In the genomic region with DNA sequence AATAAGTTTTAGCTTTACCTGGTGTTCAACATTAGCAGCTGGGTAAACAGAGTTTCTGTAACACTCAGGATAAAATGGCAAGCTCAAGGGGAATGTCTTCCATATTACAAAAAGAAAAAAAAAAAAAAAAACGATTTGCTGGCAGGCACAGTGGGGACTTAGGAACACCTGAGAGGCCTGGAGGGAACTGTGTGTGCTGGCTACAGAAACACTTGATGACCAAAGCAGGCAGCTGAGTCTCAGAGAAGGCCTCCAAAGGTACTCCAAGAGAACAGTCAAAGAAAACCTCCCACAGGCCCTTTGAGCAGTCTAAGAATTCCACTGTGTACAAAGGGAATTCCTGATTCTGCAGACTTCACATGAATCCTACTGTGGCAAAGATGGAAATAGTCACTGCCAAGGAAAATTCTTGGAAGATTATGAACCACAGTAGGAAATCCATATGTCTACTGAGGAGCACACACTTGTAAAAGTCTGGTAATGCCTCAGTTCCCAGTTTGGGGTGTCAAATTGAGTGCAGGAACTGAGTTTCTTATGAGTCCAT, we compare ENCODE assay signal across 28 mouse cellular contexts.
DNase-seq lines count a peak whose midpoint lies in the region; ATAC-seq and TF ChIP-seq lines count a peak whose summit lies in the region.
"Had no signal": no experiment of that assay in that cellular context is flagged by ENCODE, and none has a peak within 500 bp of the region (broad histone marks: within the 10 kb centered on the region; RNA-seq: fewer than 3 reads in every experiment).

No protein-coding gene starts in this region.

- H3K27me3 ChIP-seq in forebrain, embryonic 13.5 days = no peaks in the 10 kb centered on the region
- H3K27me3 ChIP-seq in forebrain, embryonic 12.5 days = no peaks in the 10 kb centered on the region
- no peaks in the 10 kb centered on the region for H3K27me3 ChIP-seq in lung, postnatal 0 days (replicated peaks; ENCODE audit: insufficient read depth, low read length)
- no peaks in the 10 kb centered on the region for H3K27me3 ChIP-seq in forebrain, embryonic 16.5 days (replicated peaks; ENCODE audit: control insufficient read depth, insufficient read depth, low read length)
- H3K27me3 ChIP-seq: midbrain, embryonic 15.5 days; neural tube, embryonic 13.5 days had no signal

- peak; percentile 36; the same call in 1 of the 2 replicates for ATAC-seq in forebrain, embryonic 13.5 days
- ATAC-seq in forebrain, embryonic 12.5 days (ENCODE audit: low FRiP score) = no peak
- 0 out of 2 replicates have a peak, but pooled peaks have one; percentile 32 for ATAC-seq in lung, postnatal 0 days
- ATAC-seq in forebrain, embryonic 16.5 days = peak; percentile 74
- no peak for ATAC-seq in granulocyte monocyte progenitor cell, adult 5-6 weeks (replicated peaks; ENCODE audit: poor library complexity, severe bottlenecking)
- ATAC-seq: hindbrain, postnatal 0 days; intestine, embryonic 16.5 days; liver, postnatal 0 days; midbrain, embryonic 15.5 days had no signal

- no peak overlapping the region for H3K27ac ChIP-seq in forebrain, embryonic 13.5 days
- H3K27ac ChIP-seq in forebrain, embryonic 12.5 days = no peak overlapping the region
- H3K27ac ChIP-seq in lung, postnatal 0 days (ENCODE audit: low read length) = no peak overlapping the region
- H3K27ac ChIP-seq in forebrain, embryonic 16.5 days (ENCODE audit: low read length) = no peak overlapping the region
- H3K27ac ChIP-seq: gastrocnemius, adult 2 months; hindbrain, embryonic 10.5 days; hindbrain, postnatal 0 days; layer of hippocampus, adult 2 months; macrophage; midbrain, embryonic 15.5 days; neural tube, embryonic 13.5 days had no signal

- intact Hi-C loops in left cerebral cortex, postnatal 4 days (cut with DNase I) = no loop called here

- WGBS in forebrain, embryonic 13.5 days = 19% methylated on average over 1 of the region's 1 CpGs
- WGBS in forebrain, embryonic 12.5 days = 70% methylated on average over 1 of the region's 1 CpGs
- 53% methylated on average over 1 of the region's 1 CpGs for WGBS in lung, postnatal 0 days
- WGBS in forebrain, embryonic 16.5 days = 45% methylated on average over 1 of the region's 1 CpGs

- DNase-seq in lung, postnatal 0 days (ENCODE audit: low spot score) = no peak
- DNase-seq in lung, postnatal 4 days = no peak
- DNase-seq in gastrocnemius, adult 8-10 months (ENCODE audit: low spot score in 2 of 2) = no peak
- DNase-seq in left cerebral cortex, postnatal 4 days = no peak
- DNase-seq: adrenal gland, postnatal 25 days; cerebellum, adult 2 months; cerebellum, postnatal 36 days; gastrocnemius, adult 2 months; heart, postnatal 10 days; kidney, adult 9 months; kidney, postnatal 14 days; layer of hippocampus, postnatal 36 days; liver, postnatal 0 days; right cerebral cortex, postnatal 4 days; thymus, postnatal 25 days had no signal

- H3K4me1 ChIP-seq in forebrain, embryonic 13.5 days = peaks cover 5% of the 10 kb centered on the region; the same call in 1 of the 2 replicates
- H3K4me1 ChIP-seq in forebrain, embryonic 12.5 days = peaks cover 3% of the 10 kb centered on the region; the same call in 1 of the 2 replicates
- H3K4me1 ChIP-seq in lung, postnatal 0 days (ENCODE audit: insufficient read depth, low read depth, low read length) = no peaks in the 10 kb centered on the region
- no peaks in the 10 kb centered on the region for H3K4me1 ChIP-seq in forebrain, embryonic 16.5 days (replicated peaks; ENCODE audit: control insufficient read depth, insufficient read depth, low read length)
- H3K4me1 ChIP-seq: midbrain, embryonic 15.5 days had no signal

- TF ChIP-seq CTCF in lung, postnatal 0 days (IDR thresholded peaks at IDR 0.05) = no peak

- H3K9ac ChIP-seq in forebrain, embryonic 13.5 days = no peak overlapping the region
- no peak overlapping the region for H3K9ac ChIP-seq in forebrain, embryonic 12.5 days
- no peak overlapping the region for H3K9ac ChIP-seq in lung, postnatal 0 days (replicated peaks; ENCODE audit: low read depth)
- H3K9ac ChIP-seq in forebrain, embryonic 16.5 days (replicated peaks; ENCODE audit: low read depth, low read length) = no peak overlapping the region
- H3K9ac ChIP-seq: liver, postnatal 0 days; midbrain, embryonic 15.5 days; neural tube, embryonic 13.5 days had no signal

- H3K36me3 ChIP-seq in forebrain, embryonic 13.5 days (ENCODE audit: poor library complexity, severe bottlenecking) = no peaks in the 10 kb centered on the region
- no peaks in the 10 kb centered on the region for H3K36me3 ChIP-seq in forebrain, embryonic 12.5 days (replicated peaks)
- no peaks in the 10 kb centered on the region for H3K36me3 ChIP-seq in lung, postnatal 0 days (ENCODE audit: insufficient read depth, low read length)
- H3K36me3 ChIP-seq in forebrain, embryonic 16.5 days (ENCODE audit: control insufficient read depth, insufficient read depth) = no peaks in the 10 kb centered on the region
- H3K36me3 ChIP-seq: hindbrain, embryonic 10.5 days; midbrain, embryonic 15.5 days; neural tube, embryonic 13.5 days had no signal

- no peak overlapping the region for H3K4me3 ChIP-seq in forebrain, embryonic 13.5 days
- H3K4me3 ChIP-seq in forebrain, embryonic 12.5 days (replicated peaks) = no peak overlapping the region
- H3K4me3 ChIP-seq in lung, postnatal 0 days (ENCODE audit: low read depth, low read length) = no peak overlapping the region
- no peak overlapping the region for H3K4me3 ChIP-seq in forebrain, embryonic 16.5 days (replicated peaks; ENCODE audit: low read length)
- H3K4me3 ChIP-seq: gastrocnemius, adult 2 months; hindbrain, embryonic 10.5 days; layer of hippocampus, adult 2 months; midbrain, embryonic 15.5 days; neural tube, embryonic 13.5 days had no signal

- TF ChIP-seq EP300 in lung, postnatal 0 days (IDR thresholded peaks at IDR 0.05) = no peak

- no peak overlapping the region for H3K4me2 ChIP-seq in forebrain, embryonic 13.5 days
- H3K4me2 ChIP-seq in forebrain, embryonic 12.5 days = no peak overlapping the region
- no peak overlapping the region for H3K4me2 ChIP-seq in lung, postnatal 0 days (replicated peaks; ENCODE audit: low read depth, low read length)
- H3K4me2 ChIP-seq in forebrain, embryonic 16.5 days (ENCODE audit: low read length) = no peak overlapping the region
- H3K4me2 ChIP-seq: heart, embryonic 11.5 days; liver, embryonic 11.5 days; midbrain, embryonic 15.5 days; neural tube, embryonic 13.5 days had no signal

- H3K9me3 ChIP-seq in forebrain, embryonic 13.5 days (replicated peaks) = no peaks in the 10 kb centered on the region
- H3K9me3 ChIP-seq in forebrain, embryonic 12.5 days = no peaks in the 10 kb centered on the region
- no peaks in the 10 kb centered on the region for H3K9me3 ChIP-seq in lung, postnatal 0 days (ENCODE audit: low read length)
- H3K9me3 ChIP-seq in forebrain, embryonic 16.5 days (ENCODE audit: control insufficient read depth, low read length) = no peaks in the 10 kb centered on the region
- H3K9me3 ChIP-seq: hindbrain, embryonic 10.5 days; midbrain, embryonic 15.5 days; neural tube, embryonic 13.5 days had no signal

Comparison
In these comparisons a context has a peak if more than half of its experiments do, and no peak if none do; other contexts are left out.
1. ATAC-seq: peak in forebrain, embryonic 13.5 days (single experiment), lung, postnatal 0 days (single experiment) and forebrain, embryonic 16.5 days (single experiment); none in forebrain, embryonic 12.5 days (single experiment) and granulocyte monocyte progenitor cell, adult 5-6 weeks (single experiment).